Mouse (Mus musculus) CD4-positive naive resting alpha-beta T cell, adult 76 days (primary cell): ENCODE measurements around the gene Lilrb4a. TPM values are rescaled to one million over a fixed set of nuclear protein-coding genes. Genes with fewer than 3 reads are reported as not detected.

Source experiments
- total RNA-seq: library from RNA; stranded (reverse); gene quantifications from one replicate; pipeline ENCODE4 v1.2.4, GENCODE M21; 2023

The Lilrb4a gene
- total RNA-seq: 19.4 TPM

DNA sequence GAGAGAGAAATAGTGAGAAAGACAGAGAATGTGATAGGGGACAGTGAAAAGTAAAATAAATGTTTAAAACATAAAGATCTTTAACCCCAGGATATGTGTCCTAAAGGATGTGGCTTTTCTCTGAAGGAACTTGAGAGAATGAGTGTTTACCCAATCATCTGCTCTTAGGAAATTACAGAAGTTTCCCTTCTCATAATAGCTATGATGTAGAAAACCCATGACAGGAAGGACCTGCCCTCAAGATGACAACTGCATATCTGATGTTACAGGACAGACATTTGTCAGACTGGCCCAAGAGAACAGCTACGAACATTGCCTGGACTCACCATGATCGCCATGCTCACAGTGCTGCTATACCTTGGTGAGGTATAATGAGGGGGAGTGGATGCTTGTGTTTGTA lies at the start of gene Lilrb4a:
TSS of gene Lilrb4a (plus strand) at position 266 of the 400 bp plus-strand sequence.

DNA sequence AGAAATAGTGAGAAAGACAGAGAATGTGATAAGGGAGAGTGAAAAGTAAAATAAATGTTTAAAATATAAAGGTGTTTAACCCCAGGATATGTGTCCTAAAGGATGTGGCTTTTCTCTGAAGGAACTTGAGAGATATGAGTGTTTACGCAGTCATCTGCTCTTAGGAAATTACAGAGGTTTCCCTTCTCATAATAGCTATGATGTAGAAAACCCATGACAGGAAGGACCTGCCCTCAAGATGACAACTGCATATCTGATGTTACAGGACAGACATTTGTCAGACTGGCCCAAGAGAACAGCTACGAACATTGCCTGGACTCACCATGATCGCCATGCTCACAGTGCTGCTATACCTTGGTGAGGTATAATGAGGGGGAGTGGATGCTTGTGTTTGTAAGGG lies 10.4 kb upstream of the Lilrb4a start, which contains the start of the genes Gm49339 and Lilr4b:
TSS of gene Gm49339 (plus strand) at position 216 of the 400 bp plus-strand sequence.
TSS of gene Lilr4b (plus strand) at position 236 of the 400 bp plus-strand sequence.

Other genes with a start within 250 kb of the Lilrb4a start
- not detected for gene Gm49339, start 10.3 kb upstream of the Lilrb4a start, total RNA-seq
- gene Lilr4b, start 10.3 kb upstream of the Lilrb4a start, total RNA-seq: 13.4 TPM
- gene Fam162b, start 99.6 kb downstream of the Lilrb4a start, total RNA-seq: not detected
- gene Gprc6a, start 140.5 kb downstream of the Lilrb4a start, total RNA-seq: not detected
- not detected for gene Rfx6, start 186.8 kb downstream of the Lilrb4a start, total RNA-seq